Mouse (Mus musculus): ENCODE measurements at regions not wholly inside any gene's neighbourhood (a gene's known extent, or its start where the extent isn't known, plus 50 kb on each side); places are given as distances from the start of the nearest gene placed in this dataset.

- DNase-seq = no peak
Measured at GRCm38 (mm10) chr9:84673327-84673726, 639.2 kb upstream of the Gm11114 start.

GRCm38 (mm10) chr9:84678416-84678815 is 634.2 kb upstream of the Gm11114 start:
- peak; percentile 4 to 36 for DNase-seq

GRCm38 (mm10) chr9:84718615-84719191 is 593.9 kb upstream of the Gm11114 start:
- no peak for DNase-seq

GRCm38 (mm10) chr9:84719396-84719795 is 593.2 kb upstream of the Gm11114 start:
- peak; percentile 13 to 22 for DNase-seq

GRCm38 (mm10) chr9:84720454-84720853 is 592.1 kb upstream of the Gm11114 start:
- DNase-seq = no peak

- DNase-seq = no peak
Measured at GRCm38 (mm10) chr9:84739266-84739665, 573.3 kb upstream of the Gm11114 start.

GRCm38 (mm10) chr9:84740336-84740735 is 572.2 kb upstream of the Gm11114 start:
- DNase-seq = peak in 1 of 2 experiments; percentile 2

GRCm38 (mm10) chr9:84754332-84754731 is 558.2 kb upstream of the Gm11114 start:
- no peak for DNase-seq

GRCm38 (mm10) chr9:84754828-84755227 is 557.7 kb upstream of the Gm11114 start:
- no peak for DNase-seq

GRCm38 (mm10) chr9:84774348-84774747 is 538.2 kb upstream of the Gm11114 start:
- no peak for DNase-seq

- DNase-seq = no peak
Measured at GRCm38 (mm10) chr9:84775190-84775589, 537.4 kb upstream of the Gm11114 start.

- no peak for DNase-seq
Measured at GRCm38 (mm10) chr9:84779125-84779524, 533.4 kb upstream of the Gm11114 start.

GRCm38 (mm10) chr9:84825768-84826167 is 486.8 kb upstream of the Gm11114 start:
- DNase-seq = peak; percentile 47 to 73

GRCm38 (mm10) chr9:84828934-84829333 is 483.6 kb upstream of the Gm11114 start:
- no peak for DNase-seq

- no peak for DNase-seq
Measured at GRCm38 (mm10) chr9:84830639-84831038, 481.9 kb upstream of the Gm11114 start.

- DNase-seq = no peak
Measured at GRCm38 (mm10) chr9:84837498-84837897, 475.1 kb upstream of the Gm11114 start.

GRCm38 (mm10) chr9:84844021-84844420 is 468.6 kb upstream of the Gm11114 start:
- no peak for DNase-seq

- DNase-seq = no peak
Measured at GRCm38 (mm10) chr9:84861600-84861999, 451.0 kb upstream of the Gm11114 start.

GRCm38 (mm10) chr9:84863431-84863830 is 449.1 kb upstream of the Gm11114 start:
- no peak for DNase-seq

- no peak for DNase-seq
Measured at GRCm38 (mm10) chr9:84894148-84894547, 418.4 kb upstream of the Gm11114 start.

GRCm38 (mm10) chr9:84896073-84896472 is 416.5 kb upstream of the Gm11114 start:
- DNase-seq = no peak

GRCm38 (mm10) chr9:84900643-84901042 is 411.9 kb upstream of the Gm11114 start:
- no peak for DNase-seq

GRCm38 (mm10) chr9:84906244-84906643 is 406.3 kb upstream of the Gm11114 start:
- no peak for DNase-seq

GRCm38 (mm10) chr9:84913321-84913720 is 399.3 kb upstream of the Gm11114 start:
- no peak for DNase-seq

GRCm38 (mm10) chr9:84922306-84922705 is 390.3 kb upstream of the Gm11114 start:
- no peak for DNase-seq

All from kidney, adult 8-10 months (tissue).